Mouse (Mus musculus) midbrain, embryonic 11.5 days (tissue): Measurements from ENCODE around the gene Ceacam18. TPM values are rescaled to one million over a fixed set of nuclear protein-coding genes. Genes with fewer than 3 reads are reported as not detected.
"Not testable (repeated sequence)": the region's sequence is repeated elsewhere in the genome, so short reads cannot be mapped to it uniquely, and the experiment has no call there.

Experiments
- ATAC-seq: fragments of 200-750 bp; cut with Nextera tagmentation; 2 replicates; pipeline ENCODE4 v1.8.0; 2017; ENCODE audit warnings: moderate TSS enrichment, moderate library complexity; ENCODE audit not compliant: low FRiP score
- DNase-seq: peaks from one replicate; pipeline ENCODE4 v3.0.0; 2015; ENCODE audit warnings: low spot score; ENCODE audit errors: missing footprints
- H3K27ac ChIP-seq: fragments of 300-500 bp; sonication (generic); 2 replicates; pipeline ENCODE4 v1.5.1; 2014; ENCODE audit warnings: low read depth, low read length
- H3K27me3 ChIP-seq: fragments of 300-500 bp; sonication (generic); 2 replicates; pipeline ENCODE4 v1.6.1; 2014; ENCODE audit warnings: mild to moderate bottlenecking, low read length, moderate library complexity, mixed read lengths; ENCODE audit not compliant: control insufficient read depth, insufficient read depth
- H3K36me3 ChIP-seq: fragments of 300-500 bp; sonication (generic); 2 replicates; pipeline ENCODE4 v1.6.1; 2014; ENCODE audit warnings: mild to moderate bottlenecking, low read length, moderate library complexity, mixed read lengths; ENCODE audit not compliant: control insufficient read depth, insufficient read depth
- H3K4me1 ChIP-seq: fragments of 300-500 bp; sonication (generic); 2 replicates; pipeline ENCODE4 v1.6.1; 2014; ENCODE audit warnings: low read length; ENCODE audit not compliant: control insufficient read depth, insufficient read depth
- H3K4me2 ChIP-seq: fragments of 300-500 bp; sonication (generic); 2 replicates; pipeline ENCODE4 v1.6.1; 2014; ENCODE audit warnings: mild to moderate bottlenecking, moderate library complexity
- H3K4me3 ChIP-seq: fragments of 300-500 bp; sonication (generic); 2 replicates; pipeline ENCODE4 v1.5.1; 2014; ENCODE audit warnings: low read depth, low read length
- H3K9ac ChIP-seq: fragments of 300-500 bp; sonication (generic); 2 replicates; pipeline ENCODE4 v1.6.1; 2014; ENCODE audit warnings: low read length
- H3K9me3 ChIP-seq: fragments of 300-500 bp; sonication (generic); 2 replicates; pipeline ENCODE4 v1.6.1; 2016; ENCODE audit warnings: low read length; ENCODE audit not compliant: control insufficient read depth
- WGBS: fragments of 180-500 bp; shearing (Covaris S2); extraction: QIAGEN DNeasy Blood & Tissue Kit; methylation state at CpG from one replicate; pipeline ENCODE4 v1.1.7; 2014; 5-methylcytosine and 5-hydroxymethylcytosine counted together
- polyA plus RNA-seq: library from polyadenylated mRNA; unstranded; fragments of >200 nt; fragmentation: Nextera tagmentation; extraction: Ambion mirVana; gene quantifications from 2 replicates; pipeline ENCODE4 v1.2.1, GENCODE M21; 2014

Gene Ceacam18
- polyA plus RNA-seq, 1 experiment from 2014 or later = not detected

GRCm38 (mm10) chr7:43654519-43654918, 20.0 kb downstream of the Ceacam18 start:
- H3K27me3 ChIP-seq = no peaks in the 10 kb centered on the region
- H3K4me2 ChIP-seq = no peak overlapping the region
- DNase-seq = no peak
- no peaks in the 10 kb centered on the region for H3K4me1 ChIP-seq
- H3K9ac ChIP-seq = no peak overlapping the region
- WGBS = 77% methylated on average over 3 of the region's 3 CpGs
- H3K36me3 ChIP-seq = no peaks in the 10 kb centered on the region
- no peak overlapping the region for H3K27ac ChIP-seq
- no peak overlapping the region for H3K4me3 ChIP-seq
- no peak for ATAC-seq
- no peaks in the 10 kb centered on the region for H3K9me3 ChIP-seq

- WGBS = 72% methylated on average over 6 of the region's 6 CpGs
- no peaks in the 10 kb centered on the region for H3K9me3 ChIP-seq
- H3K27ac ChIP-seq = no peak overlapping the region
- ATAC-seq (no peak), DNase-seq (no peak)
- H3K36me3 ChIP-seq = no peaks in the 10 kb centered on the region
- no peaks in the 10 kb centered on the region for H3K4me1 ChIP-seq
- no peak overlapping the region for H3K4me3 ChIP-seq
- no peak overlapping the region for H3K9ac ChIP-seq
- H3K27me3 ChIP-seq = no peaks in the 10 kb centered on the region
- no peak overlapping the region for H3K4me2 ChIP-seq
Observed at GRCm38 (mm10) chr7:43656232-43656631, 21.7 kb downstream of the Ceacam18 start.

DNA sequence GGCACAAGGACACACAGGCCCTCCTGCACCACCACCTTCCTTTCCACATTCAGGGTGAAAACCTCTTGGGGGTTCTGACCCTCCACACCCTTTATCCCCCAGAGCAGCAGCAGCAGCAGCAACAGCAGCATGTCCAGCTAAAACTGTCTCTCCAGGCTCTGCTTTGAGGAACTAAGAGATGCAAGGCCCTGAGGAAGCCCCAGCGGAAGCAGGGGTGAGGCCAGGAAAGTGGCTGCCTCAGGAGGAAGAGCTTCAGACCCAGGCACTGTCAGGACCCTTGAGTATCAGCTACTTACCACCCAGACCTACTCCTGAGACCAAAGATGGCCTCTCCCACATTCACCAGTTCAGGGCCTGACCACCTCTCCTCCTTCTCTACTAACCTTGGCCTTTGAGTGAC, 25.5 kb downstream of the Ceacam18 start, which contains the start of gene Siglece:
TSS of gene Siglece (minus strand) at position 160 of the 400 bp plus-strand sequence.
- H3K27ac ChIP-seq = no peak within 1 kb of the TSS
- no peaks in the 10 kb centered on the region for H3K4me1 ChIP-seq
- no peak within 1 kb of the TSS for H3K9ac ChIP-seq
- H3K4me3 ChIP-seq = no peak within 1 kb of the TSS
- no peaks in the 10 kb centered on the region for H3K36me3 ChIP-seq
- no peak within 1 kb of the TSS for H3K4me2 ChIP-seq
- ATAC-seq (no peak), DNase-seq (no peak)
- H3K9me3 ChIP-seq = no peaks in the 10 kb centered on the region
- WGBS = 78% methylated on average over 1 of the region's 1 CpGs
- no peaks in the 10 kb centered on the region for H3K27me3 ChIP-seq

DNA sequence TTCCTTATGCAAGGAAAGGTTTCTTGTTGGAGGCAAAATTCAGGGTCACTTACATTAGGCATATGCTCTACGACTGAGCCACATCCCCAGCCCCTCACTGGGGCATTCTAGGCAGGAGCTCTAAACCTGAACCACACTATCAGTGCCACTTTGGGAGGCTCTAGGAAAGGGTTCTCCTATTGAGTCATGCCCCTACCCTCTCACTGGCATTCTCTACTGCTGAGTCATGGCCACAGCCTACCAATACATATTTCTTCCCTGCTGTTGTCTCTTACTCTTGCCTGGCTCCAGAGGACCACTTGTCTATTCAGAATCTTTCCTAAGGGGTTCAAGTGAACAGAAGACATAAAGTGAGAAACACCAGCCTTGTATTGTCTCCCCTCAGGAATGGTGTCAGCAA, 28.3 kb downstream of the Ceacam18 start:
- no peak overlapping the region for H3K27ac ChIP-seq
- H3K4me2 ChIP-seq = no peak overlapping the region
- ATAC-seq = no peak
- H3K36me3 ChIP-seq = no peaks in the 10 kb centered on the region
- WGBS = 95% methylated on average over 1 of the region's 1 CpGs
- H3K27me3 ChIP-seq = no peaks in the 10 kb centered on the region
- H3K4me3 ChIP-seq = no peak overlapping the region
- no peak for DNase-seq
- H3K9ac ChIP-seq = no peak overlapping the region
- H3K4me1 ChIP-seq = no peaks in the 10 kb centered on the region
- no peaks in the 10 kb centered on the region for H3K9me3 ChIP-seq

DNA sequence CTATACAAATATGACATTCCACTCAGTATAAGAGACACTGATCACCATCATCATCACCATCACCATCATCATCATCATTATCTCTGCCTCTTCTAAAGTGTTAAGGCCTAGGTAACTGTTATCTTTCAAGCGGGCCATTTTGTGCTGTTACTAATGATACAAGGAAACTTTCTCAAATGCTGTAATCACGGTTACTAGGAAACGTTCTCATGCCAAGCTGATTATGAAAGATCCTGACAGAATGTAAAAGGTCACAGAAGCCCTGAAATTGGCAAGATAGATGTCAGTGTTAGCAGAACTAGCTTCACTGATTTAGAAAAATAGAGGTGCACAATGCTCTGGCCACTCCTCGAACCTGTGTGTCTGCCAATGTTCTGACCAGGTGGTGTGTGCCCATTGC, 32.7 kb downstream of the Ceacam18 start:
- not testable (repeated sequence) for H3K27me3 ChIP-seq, H3K4me2 ChIP-seq, H3K27ac ChIP-seq, H3K4me3 ChIP-seq, ATAC-seq, H3K9ac ChIP-seq, DNase-seq, H3K4me1 ChIP-seq, H3K36me3 ChIP-seq, H3K9me3 ChIP-seq
- WGBS = 91% methylated on average over 4 of the region's 4 CpGs

GRCm38 (mm10) chr7:43668582-43668981, 34.1 kb downstream of the Ceacam18 start:
- no peak for DNase-seq
- H3K9me3 ChIP-seq = no peaks in the 10 kb centered on the region
- no peak overlapping the region for H3K4me2 ChIP-seq

DNA sequence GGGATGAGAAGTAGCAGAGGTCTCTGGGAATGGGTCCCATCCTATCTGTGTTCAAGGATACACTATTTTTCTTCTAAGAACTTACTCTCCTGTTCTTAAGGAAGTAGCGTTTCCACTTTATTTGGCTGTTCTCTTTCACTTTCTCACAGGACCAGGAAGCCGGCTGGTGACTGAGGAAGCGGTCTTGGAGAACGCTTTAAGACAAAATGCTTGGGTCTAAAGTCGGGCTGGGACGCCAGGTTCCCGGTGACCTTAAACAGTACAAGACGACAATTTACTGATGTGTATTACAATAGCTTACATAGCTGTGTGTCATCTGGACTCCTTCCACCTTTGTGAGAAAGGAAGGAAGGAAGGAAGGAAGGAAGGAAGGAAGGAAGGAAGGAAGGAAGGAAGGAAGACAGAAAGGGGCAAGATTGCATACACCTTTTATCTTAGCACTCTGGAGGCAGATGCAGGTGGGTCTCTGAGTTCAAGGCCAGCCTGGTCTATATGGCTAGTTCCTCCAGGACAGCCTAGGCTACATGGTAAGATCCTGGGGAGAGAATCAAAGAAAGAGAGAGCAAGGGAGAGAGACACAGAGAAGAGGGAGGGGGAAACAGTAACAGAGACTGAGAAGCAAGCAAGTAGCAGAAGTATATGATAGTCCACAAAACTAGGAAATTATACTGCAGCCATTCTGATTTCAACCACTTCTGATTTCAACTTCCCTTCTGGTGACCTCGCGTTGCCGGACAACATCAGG, 36.7 kb downstream of the Ceacam18 start:
- Histone ChIP-seq H3K9ac (peak overlapping the region; percentile 80), H3K4me1 (peaks cover 6% of the 10 kb centered on the region; the same call in 1 of the 2 replicates), H3K4me3 (peak overlapping the region; percentile 67), H3K36me3 (peaks cover 11% of the 10 kb centered on the region), H3K4me2 (peak overlapping the region; percentile 74), H3K27me3 (no peaks in the 10 kb centered on the region), H3K27ac (no peak overlapping the region), H3K9me3 (no peaks in the 10 kb centered on the region)
- ATAC-seq (peak; percentile 45), DNase-seq (no peak)
- WGBS = 67% methylated on average over 11 of the region's 11 CpGs

More at GRCm38 (mm10) chr7:43668582-43668981, 34.1 kb downstream of the Ceacam18 start:
- no peak overlapping the region for H3K9ac ChIP-seq
- WGBS = 16% methylated on average over 3 of the region's 3 CpGs
- peaks cover 6% of the 10 kb centered on the region; the same call in 1 of the 2 replicates for H3K4me1 ChIP-seq
- no peak overlapping the region for H3K4me3 ChIP-seq
- no peak overlapping the region for H3K27ac ChIP-seq
- ATAC-seq = no peak
- no peaks in the 10 kb centered on the region for H3K27me3 ChIP-seq
- no peaks in the 10 kb centered on the region for H3K36me3 ChIP-seq

GRCm38 (mm10) chr7:43671809-43672580, 37.5 kb downstream of the Ceacam18 start, which contains the start of gene Ctu1:
Gene Ctu1, plus strand, starts transcription at chr7:43672016.
- H3K27ac ChIP-seq = no peak within 1 kb of the TSS; the same call in 1 of the 2 replicates
- ATAC-seq = peak; percentile 95

More at GRCm38 (mm10) chr7:43671809-43672580, 37.5 kb downstream of the Ceacam18 start, which contains the start of gene Ctu1:
- H3K27me3 ChIP-seq = no peaks in the 10 kb centered on the region
- peak within 1 kb of the TSS; percentile 67 for H3K4me3 ChIP-seq
- peaks cover 19% of the 10 kb centered on the region for H3K36me3 ChIP-seq
- DNase-seq = peak; percentile 98
- H3K4me2 ChIP-seq = peak within 1 kb of the TSS; percentile 74
- under 1% methylated on average over 26 of the region's 26 CpGs for WGBS
- no peaks in the 10 kb centered on the region for H3K9me3 ChIP-seq
- peaks cover 6% of the 10 kb centered on the region; the same call in 1 of the 2 replicates for H3K4me1 ChIP-seq
- peak within 1 kb of the TSS; percentile 80 for H3K9ac ChIP-seq
